Mouse (Mus musculus) limb, embryonic 11.5 days (tissue): ENCODE data around the gene Mndal. TPM values are rescaled to one million over a fixed set of nuclear protein-coding genes. Genes with fewer than 3 reads are reported as not detected.
"Not testable (repeated sequence)": the region's sequence is repeated elsewhere in the genome, so short reads cannot be mapped to it uniquely, and the experiment has no call there.

Experiments
- ATAC-seq: fragments of 200-750 bp; cut with Nextera tagmentation; 2 replicates; pipeline ENCODE4 v1.8.0; 2017; ENCODE audit warnings: low read depth; ENCODE audit not compliant: insufficient number of reproducible peaks, low FRiP score, low TSS enrichment
- DNase-seq: peaks from one replicate; pipeline ENCODE4 v3.0.0-alpha.2; 2015; ENCODE audit warnings: low spot score
- H3K27ac ChIP-seq: fragments of 300-500 bp; sonication (generic); replicated peaks from 2 replicates; pipeline ENCODE4 v1.5.1; 2014; ENCODE audit warnings: low read depth, mild to moderate bottlenecking, low read length
- H3K27me3 ChIP-seq: fragments of 300-500 bp; sonication (generic); 2 replicates; pipeline ENCODE4 v1.6.1; 2014; ENCODE audit warnings: mild to moderate bottlenecking, low read length, mixed read lengths; ENCODE audit not compliant: control insufficient read depth, insufficient read depth
- H3K36me3 ChIP-seq: fragments of 300-500 bp; sonication (generic); 2 replicates; pipeline ENCODE4 v1.6.1; 2014; ENCODE audit warnings: mild to moderate bottlenecking, low read length, moderate library complexity, mixed read lengths; ENCODE audit not compliant: control insufficient read depth, insufficient read depth
- H3K4me1 ChIP-seq: fragments of 300-500 bp; sonication (generic); 2 replicates; pipeline ENCODE4 v1.6.1; 2014; ENCODE audit warnings: low read length, mixed read lengths; ENCODE audit not compliant: control insufficient read depth, insufficient read depth
- H3K4me2 ChIP-seq: fragments of 300-500 bp; sonication (generic); 2 replicates; pipeline ENCODE4 v1.6.1; 2014; ENCODE audit warnings: low read depth, mild to moderate bottlenecking, moderate library complexity; ENCODE audit not compliant: severe bottlenecking
- H3K4me3 ChIP-seq: fragments of 300-500 bp; sonication (generic); 2 replicates; pipeline ENCODE4 v1.5.1; 2014; ENCODE audit warnings: low read depth, low read length
- H3K9ac ChIP-seq: fragments of 300-500 bp; sonication (generic); 2 replicates; pipeline ENCODE4 v1.6.1; 2014; ENCODE audit warnings: mild to moderate bottlenecking, low read length
- H3K9me3 ChIP-seq: fragments of 300-500 bp; sonication (generic); 2 replicates; pipeline ENCODE4 v1.6.1; 2016; ENCODE audit warnings: low read length; ENCODE audit not compliant: control insufficient read depth
- WGBS: fragments of 180-500 bp; shearing (Covaris S2); extraction: QIAGEN DNeasy Blood & Tissue Kit; methylation state at CpG from one replicate; pipeline ENCODE4 v1.1.7; 2014; 5-methylcytosine and 5-hydroxymethylcytosine counted together
- polyA plus RNA-seq: library from polyadenylated mRNA; unstranded; fragments of >200 nt; fragmentation: Nextera tagmentation; extraction: Ambion mirVana; gene quantifications from 2 replicates; pipeline ENCODE4 v1.2.1, GENCODE M21; 2014

Gene Mndal
- polyA plus RNA-seq, 1 experiment from 2014 or later: 0.32 TPM

DNA sequence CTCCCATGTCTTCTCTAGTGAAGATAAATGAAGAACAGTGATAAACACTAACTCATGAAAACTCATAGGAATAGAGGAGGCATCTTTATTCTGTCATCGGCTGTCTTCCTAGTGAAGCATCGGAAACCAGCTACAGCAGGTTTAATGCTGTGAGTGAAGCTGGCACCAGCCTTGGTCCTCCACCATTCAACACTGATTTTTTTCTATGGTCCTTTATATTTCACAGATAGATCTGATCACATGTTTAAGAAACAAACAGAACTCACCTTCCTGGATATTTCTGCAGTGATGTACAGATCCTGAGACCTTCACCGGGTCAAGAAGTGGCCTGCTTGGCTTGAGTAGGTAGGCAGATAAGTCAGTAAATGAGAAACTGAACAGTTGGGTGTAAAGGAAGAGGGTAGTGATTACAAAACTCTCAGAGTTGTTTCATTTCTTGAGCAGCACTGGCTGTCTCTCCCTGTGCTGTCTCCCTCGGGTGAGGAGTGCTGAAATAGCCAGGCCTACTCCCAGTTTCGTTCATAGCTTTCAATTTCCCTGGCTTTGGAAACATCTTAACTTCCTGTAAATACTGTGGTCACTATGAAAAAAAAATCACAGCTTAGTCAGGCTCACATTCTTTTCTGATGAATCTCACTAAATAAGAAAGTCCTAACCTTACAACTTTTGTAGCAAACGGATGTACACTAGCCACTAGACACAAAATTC is 29.6 kb downstream of the Mndal start, which contains the start of gene Ifi211:
TSS of gene Ifi211 (minus strand) at position 499 of the 708 bp plus-strand sequence.
- H3K27me3 ChIP-seq, H3K4me2 ChIP-seq, DNase-seq, H3K4me1 ChIP-seq, H3K9me3 ChIP-seq, ATAC-seq, H3K36me3 ChIP-seq, H3K9ac ChIP-seq, H3K4me3 ChIP-seq, H3K27ac ChIP-seq: not testable (repeated sequence)
- 85% methylated on average over 6 of the region's 6 CpGs for WGBS

DNA sequence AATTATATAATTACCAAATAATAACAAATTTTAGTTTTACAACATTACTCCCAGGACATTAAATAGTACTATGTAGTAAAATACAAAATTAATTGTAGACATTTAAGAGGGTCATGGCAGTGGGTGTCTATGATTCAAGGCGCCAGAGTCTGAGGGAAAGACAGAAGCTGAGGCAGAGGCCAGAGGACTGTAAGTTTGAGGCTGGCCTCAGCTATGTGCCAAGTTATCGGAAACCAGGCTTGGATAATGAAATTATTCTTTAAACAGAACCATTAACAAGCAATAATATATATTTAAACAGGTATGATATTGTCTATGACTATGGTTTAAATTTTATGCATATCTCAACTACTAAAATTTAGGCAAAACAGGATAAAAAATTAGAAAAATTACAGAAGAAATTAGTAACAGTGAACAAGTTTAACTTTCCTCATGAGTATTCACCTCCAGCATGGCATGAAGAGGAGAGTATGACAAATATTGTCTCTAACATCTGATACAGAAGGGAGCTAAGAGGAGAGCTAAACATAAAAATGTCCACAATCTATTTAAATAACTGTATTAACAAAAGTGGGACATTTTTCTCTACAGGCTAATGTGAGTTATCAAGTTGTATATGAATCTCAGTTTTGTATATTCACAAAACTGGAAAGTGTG is 30.4 kb downstream of the Mndal start:
- Histone ChIP-seq H3K4me3 (no peak overlapping the region), H3K27ac (no peak overlapping the region), H3K36me3 (no peaks in the 10 kb centered on the region), H3K9ac (no peak overlapping the region), H3K4me1 (no peaks in the 10 kb centered on the region), H3K9me3 (no peaks in the 10 kb centered on the region), H3K4me2 (no peak overlapping the region), H3K27me3 (no peaks in the 10 kb centered on the region)
- DNase-seq: no peak
- 96% methylated on average over 2 of the region's 2 CpGs for WGBS
- no peak for ATAC-seq

- H3K36me3 ChIP-seq, H3K27me3 ChIP-seq, H3K9me3 ChIP-seq, DNase-seq, H3K4me3 ChIP-seq, H3K9ac ChIP-seq, H3K4me2 ChIP-seq, H3K27ac ChIP-seq, H3K4me1 ChIP-seq, ATAC-seq: not testable (repeated sequence)
These were observed 33.9 kb downstream of the Mndal start for GRCm38 (mm10) chr1:173908390-173908789.

DNA sequence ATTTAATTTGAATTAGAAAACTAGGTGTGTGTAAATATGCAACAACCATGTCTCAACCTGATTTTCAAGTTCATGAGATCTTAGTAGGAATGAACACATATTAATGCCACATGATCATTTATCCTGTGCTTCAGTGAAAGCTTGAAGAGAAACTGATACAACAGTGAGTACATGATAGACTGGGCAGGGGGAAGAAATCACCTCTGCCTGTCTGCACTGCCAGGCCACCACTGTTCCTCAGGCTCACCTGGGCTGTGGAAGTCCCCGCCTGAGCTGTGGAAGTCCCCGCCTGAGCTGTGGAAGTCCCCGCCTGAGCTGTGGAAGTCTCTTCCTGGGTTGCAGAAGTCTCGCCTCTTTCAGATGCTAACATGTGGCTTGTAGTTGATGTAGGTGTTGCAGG is 36.4 kb downstream of the Mndal start:
- H3K4me2 ChIP-seq, H3K36me3 ChIP-seq, H3K9me3 ChIP-seq, H3K4me1 ChIP-seq, H3K27ac ChIP-seq, H3K9ac ChIP-seq, H3K4me3 ChIP-seq, ATAC-seq, DNase-seq, H3K27me3 ChIP-seq: not testable (repeated sequence)
- whole genome bisulfite sequencing: 77% methylated on average over 3 of the region's 4 CpGs

- not testable (repeated sequence) for H3K9me3 ChIP-seq, H3K4me1 ChIP-seq, H3K4me3 ChIP-seq, H3K27me3 ChIP-seq, H3K4me2 ChIP-seq, H3K9ac ChIP-seq, H3K27ac ChIP-seq, ATAC-seq, H3K36me3 ChIP-seq, DNase-seq
These were observed 52.5 kb downstream of the Mndal start for GRCm38 (mm10) chr1:173889741-173890140.

DNA sequence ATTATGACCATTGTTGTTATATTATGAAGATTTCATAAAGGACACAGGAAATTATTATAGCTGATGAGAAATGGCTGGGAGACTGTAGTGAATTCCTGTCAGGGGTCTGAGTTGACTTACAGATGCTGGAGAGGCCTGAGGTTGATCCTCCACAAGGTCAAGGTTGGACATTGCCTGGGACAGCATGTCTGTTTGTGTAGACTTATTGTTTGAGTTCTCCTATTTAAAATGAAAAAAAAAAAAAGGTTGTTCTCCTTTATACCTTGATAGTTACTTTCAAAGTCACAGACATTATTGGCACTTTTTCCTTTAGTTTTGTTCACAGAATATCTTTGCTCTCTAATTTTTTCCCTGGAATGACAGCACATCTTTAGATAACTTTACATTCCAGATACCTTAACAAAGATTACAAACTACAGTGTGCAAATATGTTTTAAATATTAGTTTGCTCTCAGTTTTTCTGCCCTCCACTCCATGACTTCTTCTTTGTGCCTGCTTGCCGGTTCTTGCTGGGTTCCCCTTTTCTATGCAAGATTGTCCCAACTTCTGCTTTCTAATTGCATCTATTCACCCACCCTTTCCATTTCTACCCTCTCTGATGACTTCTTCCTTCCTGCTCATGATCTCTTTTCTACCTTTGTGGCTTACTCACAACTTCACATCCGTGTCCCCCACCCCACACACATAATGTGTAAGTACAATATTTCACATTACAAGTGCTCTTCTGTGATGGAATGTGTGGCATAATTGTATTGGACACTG is 55.1 kb downstream of the Mndal start:
- H3K9me3 ChIP-seq, H3K4me1 ChIP-seq, ATAC-seq, H3K4me3 ChIP-seq, H3K9ac ChIP-seq, H3K36me3 ChIP-seq, H3K27me3 ChIP-seq, H3K27ac ChIP-seq, H3K4me2 ChIP-seq, DNase-seq: not testable (repeated sequence)
- WGBS: no CpG with 5 or more reads among the region's 2 CpGs

GRCm38 (mm10) chr1:173880004-173880666 is 62.2 kb downstream of the Mndal start:
- H3K36me3 ChIP-seq, H3K9ac ChIP-seq, H3K4me3 ChIP-seq, H3K27me3 ChIP-seq, DNase-seq, H3K9me3 ChIP-seq, H3K27ac ChIP-seq, H3K4me1 ChIP-seq, H3K4me2 ChIP-seq, ATAC-seq: not testable (repeated sequence)
- WGBS: 88% methylated on average over 3 of the region's 3 CpGs

DNA sequence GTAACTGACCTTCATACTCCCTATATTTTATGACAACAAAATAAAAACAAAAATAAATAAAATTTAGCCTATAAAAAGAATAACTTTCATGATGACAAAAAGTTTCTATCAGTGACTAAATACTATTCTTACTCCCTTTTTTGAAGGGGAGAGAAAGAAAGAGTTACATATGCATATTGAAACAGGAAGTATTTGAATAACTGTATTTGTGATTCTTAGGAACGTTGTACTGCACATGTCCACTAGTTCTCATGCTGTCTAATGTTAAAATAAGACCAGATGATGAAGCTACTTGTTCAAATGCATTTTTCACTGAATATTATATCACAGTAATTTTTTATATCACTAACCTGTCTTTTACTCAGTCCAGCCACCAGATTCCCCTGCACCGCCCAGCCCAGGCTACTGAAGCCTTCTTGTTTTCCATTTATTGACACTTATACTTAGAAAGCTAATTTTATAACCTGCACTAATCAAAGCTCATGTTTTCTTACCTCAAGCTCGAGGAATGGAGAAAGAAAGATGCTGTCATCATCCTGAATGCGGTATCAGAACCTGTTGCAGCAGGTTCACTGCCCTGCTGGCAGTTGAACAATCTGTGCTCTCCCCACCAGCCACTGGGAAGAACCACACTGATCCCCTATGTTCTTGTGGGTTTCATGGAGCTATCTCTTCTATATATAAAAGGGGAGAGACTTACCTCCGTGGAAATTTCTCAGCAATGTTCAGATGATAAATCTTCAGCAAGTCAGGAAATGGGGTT is 62.9 kb downstream of the Mndal start:
- not testable (repeated sequence) for H3K4me3 ChIP-seq, H3K9me3 ChIP-seq, H3K36me3 ChIP-seq, ATAC-seq, H3K9ac ChIP-seq, H3K27me3 ChIP-seq, H3K27ac ChIP-seq, H3K4me1 ChIP-seq, H3K4me2 ChIP-seq, DNase-seq
- WGBS: 71% methylated on average over 5 of the region's 5 CpGs
